Mouse (Mus musculus): ENCODE measurements around the gene P2rx5. TPM values are rescaled to one million over a fixed set of nuclear protein-coding genes. Genes with fewer than 3 reads are reported as not detected.

P2rx5 gene
- 0.33 and 0.51 TPM in 2 replicates for polyA plus RNA-seq (2015; fragmentation: Nextera tagmentation; extraction: Ambion mirVana)

GRCm38 (mm10) chr11:73159957-73160810 lies at the start of gene P2rx5:
Gene P2rx5 (plus strand): TSS chr11:73160421.
- DNase-seq (ENCODE audit: low spot score) = no peak

GRCm38 (mm10) chr11:73111414-73111813 lies 48.8 kb upstream of the P2rx5 start:
- no peak for DNase-seq (ENCODE audit: low spot score)

GRCm38 (mm10) chr11:73126495-73126894 lies 33.7 kb upstream of the P2rx5 start:
- DNase-seq (ENCODE audit: low spot score) = no peak

GRCm38 (mm10) chr11:73131020-73131419 lies 29.2 kb upstream of the P2rx5 start:
- peak; percentile 77 for DNase-seq (ENCODE audit: low spot score)

GRCm38 (mm10) chr11:73132999-73133398 lies 27.2 kb upstream of the P2rx5 start:
- no peak for DNase-seq (ENCODE audit: low spot score)

- DNase-seq (ENCODE audit: low spot score) = no peak
Measured at GRCm38 (mm10) chr11:73134222-73134621, 26.0 kb upstream of the P2rx5 start.

GRCm38 (mm10) chr11:73136587-73136986 lies 23.6 kb upstream of the P2rx5 start:
- DNase-seq (ENCODE audit: low spot score) = peak; percentile 39

GRCm38 (mm10) chr11:73137116-73137515 lies 23.1 kb upstream of the P2rx5 start:
- DNase-seq (ENCODE audit: low spot score) = peak; percentile 14

GRCm38 (mm10) chr11:73137591-73138501 lies 22.4 kb upstream of the P2rx5 start, which contains the start of gene Haspin:
Gene Haspin (minus strand): TSS chr11:73138294.
- peak; percentile 94 for DNase-seq (ENCODE audit: low spot score)

GRCm38 (mm10) chr11:73144261-73144681 lies 15.9 kb upstream of the P2rx5 start:
- DNase-seq (ENCODE audit: low spot score) = no peak

GRCm38 (mm10) chr11:73146026-73146974 lies 13.9 kb upstream of the P2rx5 start:
- DNase-seq (ENCODE audit: low spot score) = no peak

GRCm38 (mm10) chr11:73146975-73147365 lies 13.3 kb upstream of the P2rx5 start:
- DNase-seq (ENCODE audit: low spot score) = no peak

- no peak for DNase-seq (ENCODE audit: low spot score)
Measured at GRCm38 (mm10) chr11:73148209-73148608, 12.0 kb upstream of the P2rx5 start.

GRCm38 (mm10) chr11:73155071-73155470 lies 5.2 kb upstream of the P2rx5 start:
- DNase-seq (ENCODE audit: low spot score) = no peak

GRCm38 (mm10) chr11:73160811-73161200 lies 585 bp downstream of the P2rx5 start:
- no peak for DNase-seq (ENCODE audit: low spot score)

GRCm38 (mm10) chr11:73161616-73162015 lies 1.4 kb downstream of the P2rx5 start:
- no peak for DNase-seq (ENCODE audit: low spot score)

- DNase-seq (ENCODE audit: low spot score) = no peak
Measured at GRCm38 (mm10) chr11:73162284-73162683, 2.1 kb downstream of the P2rx5 start.

- no peak for DNase-seq (ENCODE audit: low spot score)
Measured at GRCm38 (mm10) chr11:73168071-73168470, 7.8 kb downstream of the P2rx5 start.

- DNase-seq (ENCODE audit: low spot score) = no peak
Measured at GRCm38 (mm10) chr11:73168576-73168975, 8.4 kb downstream of the P2rx5 start.

GRCm38 (mm10) chr11:73169231-73169630 lies 9.0 kb downstream of the P2rx5 start:
- peak; percentile 56 for DNase-seq (ENCODE audit: low spot score)

- DNase-seq (ENCODE audit: low spot score) = no peak
Measured at GRCm38 (mm10) chr11:73172186-73172585, 12.0 kb downstream of the P2rx5 start.

Data from thymus, postnatal 0 days (tissue).